Mouse (Mus musculus): ENCODE results near the gene Ptpn11. TPM values are rescaled to one million over a fixed set of nuclear protein-coding genes. Genes with fewer than 3 reads are reported as not detected.

Ptpn11 gene
- total RNA-seq, 2 experiments from 2014 or later = 38.2 to 48.6 TPM

DNA sequence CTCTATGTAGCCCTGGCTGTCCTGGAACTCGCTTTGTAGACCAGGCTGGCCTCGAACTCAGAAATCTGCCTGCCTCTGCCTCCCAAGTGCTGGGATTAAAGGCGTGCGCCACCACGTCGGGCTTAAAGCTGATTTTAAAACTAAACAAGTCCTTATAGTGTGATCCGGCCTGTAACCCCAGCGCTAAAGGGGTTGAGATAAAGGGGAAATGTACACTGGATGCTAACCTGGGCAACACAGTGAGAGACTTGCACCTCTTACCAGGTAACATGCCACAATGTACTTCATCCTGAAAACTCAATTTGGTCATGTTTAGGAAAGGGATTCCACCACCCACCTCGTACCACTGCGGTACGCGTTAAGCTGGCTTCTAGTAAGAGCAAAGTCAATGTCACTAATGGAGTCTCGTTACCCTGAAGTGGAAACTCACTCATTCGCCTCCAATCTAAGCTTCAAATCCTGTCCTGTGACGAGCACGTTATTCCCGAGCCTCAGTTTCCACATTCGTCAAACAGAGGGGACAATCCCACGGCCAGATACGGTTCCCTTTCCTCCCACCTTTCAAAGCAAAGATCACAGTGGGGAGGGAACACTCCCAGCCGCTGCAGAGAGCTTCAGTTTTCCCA lies 874 bp downstream of the Ptpn11 start:
- ATAC-seq (replicated peaks; ENCODE audit: low FRiP score, low TSS enrichment, poor library complexity, severe bottlenecking) = no peak

DNA sequence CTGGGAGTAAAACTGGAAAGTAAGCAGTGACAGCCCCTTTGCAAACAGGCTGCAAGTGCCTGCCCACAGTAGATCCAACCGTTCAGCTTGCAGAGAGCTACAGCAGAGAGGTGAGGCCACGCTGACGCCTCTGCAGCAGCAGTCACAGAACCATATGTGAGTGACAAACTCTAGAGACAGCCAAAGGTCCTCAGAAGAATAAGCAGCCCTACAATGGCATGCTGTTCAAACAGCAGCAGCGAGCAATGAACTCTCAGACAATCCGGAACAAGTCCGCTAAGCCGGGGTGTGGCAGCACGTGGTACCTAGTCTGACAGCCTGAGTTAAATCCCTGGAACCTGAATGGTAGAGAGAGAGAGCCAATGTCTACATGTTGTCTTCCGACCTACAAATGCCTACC lies 2.0 kb downstream of the Ptpn11 start:
- ATAC-seq (replicated peaks; ENCODE audit: low FRiP score, low TSS enrichment, poor library complexity, severe bottlenecking) = no peak

DNA sequence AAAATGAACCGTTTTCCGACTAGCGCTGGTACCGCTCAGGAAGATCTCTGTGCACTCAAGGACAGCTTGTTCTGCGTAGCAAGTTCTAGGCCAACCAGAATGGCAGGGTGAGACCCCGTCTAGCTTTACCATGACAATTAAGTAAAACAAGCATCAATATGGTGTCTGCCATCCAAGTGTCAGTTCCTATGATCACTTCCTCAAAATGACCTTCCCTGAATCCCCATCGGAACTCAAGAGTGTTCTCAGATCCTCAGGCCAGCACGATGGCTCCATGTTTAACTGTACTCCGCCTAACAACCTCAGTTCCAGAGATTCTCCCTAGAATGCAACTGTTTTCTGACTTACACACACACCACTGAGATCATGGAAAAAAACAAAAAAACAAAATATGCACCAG lies 2.9 kb downstream of the Ptpn11 start:
- no peak for ATAC-seq (replicated peaks; ENCODE audit: low FRiP score, low TSS enrichment, poor library complexity, severe bottlenecking)

DNA sequence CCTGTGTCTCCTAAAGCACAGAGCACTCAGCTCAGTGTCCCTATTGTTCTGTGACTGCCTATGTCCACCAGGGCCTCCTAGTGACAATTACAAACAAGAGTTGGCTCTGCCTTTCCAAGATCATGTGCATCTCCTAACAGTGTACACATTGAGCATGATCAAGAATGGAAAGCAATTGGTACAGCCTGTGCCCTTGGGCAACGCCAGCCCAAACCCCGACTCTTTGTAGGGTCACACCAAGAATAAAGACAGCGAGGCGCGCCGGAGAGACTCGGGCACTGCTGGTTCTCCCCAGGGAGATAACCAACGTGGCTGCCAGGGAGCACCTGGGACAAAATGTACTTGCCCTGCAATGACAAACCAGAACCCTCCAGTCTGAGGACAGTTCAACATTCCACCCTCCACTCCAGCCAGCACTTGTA lies 3.6 kb downstream of the Ptpn11 start:
- no peak for ATAC-seq (replicated peaks; ENCODE audit: low FRiP score, low TSS enrichment, poor library complexity, severe bottlenecking)

DNA sequence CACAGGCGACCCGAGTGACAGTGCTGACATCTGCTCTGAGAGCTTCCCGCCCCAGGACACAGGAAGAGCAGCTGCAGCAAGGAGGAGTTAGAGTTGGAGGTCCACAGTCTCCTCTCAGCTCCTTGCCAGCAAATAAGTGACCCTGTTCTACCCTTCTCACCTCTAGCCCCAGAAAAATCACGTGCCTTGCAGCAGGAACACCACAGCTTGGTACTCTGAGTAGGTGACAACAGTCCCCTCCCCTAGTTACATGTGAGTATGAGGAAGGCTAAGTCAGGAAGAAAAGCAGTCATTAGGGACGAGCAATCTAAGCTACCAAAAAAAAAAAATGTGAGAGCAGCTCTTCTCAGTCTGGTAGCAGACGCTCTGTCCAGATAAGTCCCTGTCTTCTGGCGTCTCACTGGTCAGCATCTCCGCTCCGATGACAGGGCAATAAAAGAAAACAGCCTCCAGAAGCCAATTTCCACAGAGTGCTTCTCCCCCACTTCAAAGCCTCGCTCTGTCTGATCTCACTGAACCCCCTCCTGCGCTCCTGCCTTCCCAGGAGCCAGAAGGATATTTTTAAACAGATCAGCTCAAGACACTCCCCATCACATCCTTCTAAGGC lies 6.1 kb downstream of the Ptpn11 start:
- peak; percentile 68 for ATAC-seq (replicated peaks; ENCODE audit: low FRiP score, low TSS enrichment, poor library complexity, severe bottlenecking)

DNA sequence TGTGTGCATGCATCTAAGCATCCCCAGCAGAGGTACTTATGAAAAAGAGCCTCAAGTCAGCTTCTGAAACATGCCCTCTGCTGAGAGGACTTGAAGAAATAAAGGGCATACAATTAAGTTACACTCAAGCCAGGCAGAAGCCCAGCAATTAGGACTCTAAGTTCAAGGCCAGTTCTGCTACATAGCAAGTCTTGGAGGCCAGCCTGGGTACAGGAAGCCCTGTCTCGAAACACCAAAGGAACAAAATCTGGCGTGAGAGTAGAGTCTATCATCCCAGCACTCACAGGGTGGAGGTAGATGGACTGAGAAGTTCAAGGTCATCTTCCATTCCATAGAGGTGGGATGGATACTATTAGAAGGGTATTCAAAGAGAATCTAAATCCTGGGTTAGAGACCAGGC lies 6.8 kb downstream of the Ptpn11 start:
- no peak for ATAC-seq (replicated peaks; ENCODE audit: low FRiP score, low TSS enrichment, poor library complexity, severe bottlenecking)

DNA sequence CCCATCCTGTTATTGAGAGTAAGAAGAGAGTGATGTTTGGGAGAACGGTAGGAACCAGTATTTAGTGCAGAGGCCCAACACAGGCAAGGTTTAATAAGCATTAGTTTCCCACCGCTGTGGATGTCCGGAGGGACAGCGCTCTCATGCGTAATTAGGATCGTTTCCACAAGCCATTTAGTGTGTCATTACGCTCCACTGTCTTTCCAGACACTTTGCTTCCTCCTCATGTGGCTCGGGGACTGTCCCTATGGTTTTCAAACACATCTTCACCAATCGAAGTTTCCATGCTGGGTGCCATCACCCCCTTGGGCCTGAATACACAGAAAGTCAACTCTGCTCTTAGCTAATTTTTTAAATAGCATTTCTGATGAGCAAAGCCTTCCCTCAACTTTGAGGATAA lies 7.9 kb downstream of the Ptpn11 start:
- ATAC-seq (replicated peaks; ENCODE audit: low FRiP score, low TSS enrichment, poor library complexity, severe bottlenecking) = no peak

DNA sequence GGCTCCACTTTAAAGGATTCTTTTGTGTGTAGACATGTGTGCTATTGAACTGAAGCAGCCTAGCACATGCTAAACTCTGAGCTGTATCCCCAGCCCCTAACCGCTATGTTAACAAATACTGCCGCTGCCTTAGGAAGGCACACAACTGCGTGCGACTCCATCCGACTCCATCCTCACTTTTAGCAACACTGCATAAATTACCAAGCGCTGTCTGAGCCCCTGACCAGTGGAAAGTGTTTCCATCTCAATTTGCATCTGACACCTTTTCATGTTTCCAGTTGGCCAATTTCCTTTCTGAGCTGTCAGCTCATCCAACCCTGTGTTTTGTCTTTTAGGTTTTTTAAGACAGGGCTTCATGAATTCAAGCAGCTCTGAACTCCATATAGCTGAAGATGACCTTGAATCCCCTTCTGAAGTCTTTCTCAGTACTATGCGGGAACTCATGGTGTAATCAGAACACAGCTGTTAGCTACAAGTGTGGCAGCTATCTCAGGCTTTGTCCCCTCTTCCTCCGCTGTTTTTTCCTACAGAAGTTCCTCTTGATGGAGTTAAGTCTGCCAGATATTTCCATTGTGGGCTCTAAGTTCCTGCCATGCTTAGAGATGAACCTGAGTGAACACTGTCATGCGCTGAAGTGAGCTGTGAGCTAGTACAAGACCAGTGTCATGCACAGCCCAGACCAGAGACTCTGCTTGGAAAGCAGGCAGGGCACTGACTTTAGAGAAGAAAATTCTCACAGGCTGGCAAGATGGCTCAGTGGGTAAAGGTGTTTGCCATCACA lies 11.9 kb downstream of the Ptpn11 start:
- no peak for ATAC-seq (replicated peaks; ENCODE audit: low FRiP score, low TSS enrichment, poor library complexity, severe bottlenecking)

DNA sequence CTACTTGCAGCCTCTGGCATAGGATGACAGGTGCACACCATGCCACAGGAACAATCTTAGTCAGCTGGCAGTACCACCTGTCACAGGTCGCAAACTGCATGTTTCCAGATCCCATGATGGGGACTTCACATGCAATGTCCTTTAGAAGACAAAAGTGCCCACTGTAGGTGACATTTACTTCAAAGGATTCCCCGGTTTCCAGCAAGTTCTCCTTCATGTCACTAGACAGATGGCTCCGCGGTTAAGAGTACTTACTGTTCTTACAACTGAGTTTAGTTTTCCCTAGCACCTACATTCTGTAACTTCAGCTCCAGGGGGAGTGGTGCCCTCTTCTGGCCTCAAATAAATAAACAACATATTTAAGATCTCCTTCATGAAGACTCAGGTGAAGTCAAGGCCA lies 18.4 kb downstream of the Ptpn11 start:
- ATAC-seq (replicated peaks; ENCODE audit: low FRiP score, low TSS enrichment, poor library complexity, severe bottlenecking) = no peak

DNA sequence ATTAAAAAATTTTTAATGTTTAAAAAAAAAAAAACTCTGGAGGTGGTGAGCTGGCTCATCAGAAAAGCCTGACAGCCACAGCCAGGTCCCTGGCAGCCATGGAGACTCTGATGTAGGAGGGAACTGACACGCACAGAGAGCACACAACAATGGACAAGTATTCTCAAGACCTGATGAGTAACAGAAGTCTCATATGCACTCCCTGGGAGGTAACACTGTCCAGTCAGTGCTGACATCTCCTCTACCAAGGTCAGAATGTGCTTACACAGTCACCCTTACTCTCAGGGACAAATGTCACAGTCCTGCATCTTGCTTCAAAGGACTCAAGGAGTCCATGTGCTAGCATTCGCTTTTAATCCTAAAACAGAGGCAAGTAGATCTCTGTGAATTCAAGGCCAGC lies 21.6 kb downstream of the Ptpn11 start:
- no peak for ATAC-seq (replicated peaks; ENCODE audit: low FRiP score, low TSS enrichment, poor library complexity, severe bottlenecking)

DNA sequence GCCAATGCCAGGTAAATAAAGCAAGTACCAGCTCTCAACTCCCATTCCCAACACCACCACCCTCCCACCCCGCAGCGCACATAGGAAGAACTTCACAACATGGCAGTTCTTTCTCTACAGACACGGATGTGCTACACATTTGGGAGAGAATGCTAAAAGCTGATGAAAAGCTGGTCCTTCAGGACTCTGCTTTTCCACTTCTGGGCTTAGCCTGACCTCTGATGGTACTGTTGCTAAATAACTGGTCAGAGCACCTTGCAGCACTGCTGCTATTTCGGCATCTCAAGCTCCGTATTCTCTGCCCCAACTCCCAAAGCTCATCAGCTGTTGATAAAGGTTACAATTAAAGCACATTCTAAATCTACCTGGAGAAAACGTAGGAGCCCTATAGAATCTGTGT lies 24.3 kb downstream of the Ptpn11 start:
- no peak for ATAC-seq (replicated peaks; ENCODE audit: low FRiP score, low TSS enrichment, poor library complexity, severe bottlenecking)

DNA sequence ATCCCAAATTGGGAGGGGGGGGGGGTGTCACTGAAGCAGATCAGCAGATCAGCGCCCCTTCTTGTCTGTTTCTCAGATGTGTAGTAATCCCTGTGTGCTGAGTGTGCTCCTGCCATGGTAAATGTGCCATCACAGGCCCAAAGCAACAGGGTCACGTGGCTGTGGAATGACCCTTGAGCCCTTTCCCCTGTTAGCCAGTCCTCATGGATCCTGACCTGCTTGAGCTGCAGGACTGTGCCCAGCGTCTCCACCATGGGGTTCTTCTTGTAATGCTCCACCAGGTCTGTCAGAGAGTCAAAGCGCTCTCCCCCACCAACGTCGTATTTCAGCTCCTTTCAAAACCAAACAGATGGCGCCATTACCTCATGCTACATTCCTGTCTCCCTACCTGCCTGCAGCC lies 28.3 kb downstream of the Ptpn11 start:
- no peak for ATAC-seq (replicated peaks; ENCODE audit: low FRiP score, low TSS enrichment, poor library complexity, severe bottlenecking)

DNA sequence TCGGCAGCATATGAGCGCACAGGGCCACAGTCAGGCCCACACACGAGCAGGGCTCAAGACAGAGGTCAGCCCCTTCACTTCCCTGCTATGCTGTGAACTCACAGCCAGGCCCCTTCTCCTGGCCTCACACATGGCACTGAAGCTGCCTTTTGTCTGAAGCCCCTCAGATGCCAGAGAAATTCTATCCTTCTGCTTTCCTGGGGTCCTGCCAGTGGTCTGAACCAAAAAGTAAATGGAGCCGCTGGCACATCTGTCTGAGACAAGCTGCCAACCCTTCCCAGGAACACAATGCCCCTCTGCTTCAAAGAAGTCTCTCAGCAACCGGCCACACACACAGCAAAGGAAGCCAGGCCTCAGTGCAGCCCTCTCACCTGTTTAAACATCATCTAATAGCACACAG lies 28.9 kb downstream of the Ptpn11 start:
- no peak for ATAC-seq (replicated peaks; ENCODE audit: low FRiP score, low TSS enrichment, poor library complexity, severe bottlenecking)

DNA sequence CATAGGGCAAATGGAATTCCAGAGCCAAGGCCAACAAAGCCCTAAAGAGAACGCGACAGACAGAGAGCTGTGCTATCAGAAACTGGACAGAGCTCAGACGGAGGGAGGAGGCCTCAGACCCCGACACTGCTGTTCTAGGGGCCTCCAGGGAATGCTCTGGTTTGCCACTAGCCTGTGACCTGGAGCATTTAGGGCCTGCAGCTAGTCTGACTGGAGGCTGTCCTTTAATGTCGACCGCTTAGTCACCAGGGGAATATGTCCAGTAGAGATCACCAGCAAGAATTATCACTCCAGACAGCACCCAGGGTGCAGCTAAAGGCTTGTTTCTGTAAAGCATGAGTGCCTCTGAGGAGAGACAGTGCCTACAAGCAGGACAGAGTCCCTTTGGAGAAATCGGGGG lies 32.2 kb downstream of the Ptpn11 start:
- ATAC-seq (replicated peaks; ENCODE audit: low FRiP score, low TSS enrichment, poor library complexity, severe bottlenecking) = no peak

DNA sequence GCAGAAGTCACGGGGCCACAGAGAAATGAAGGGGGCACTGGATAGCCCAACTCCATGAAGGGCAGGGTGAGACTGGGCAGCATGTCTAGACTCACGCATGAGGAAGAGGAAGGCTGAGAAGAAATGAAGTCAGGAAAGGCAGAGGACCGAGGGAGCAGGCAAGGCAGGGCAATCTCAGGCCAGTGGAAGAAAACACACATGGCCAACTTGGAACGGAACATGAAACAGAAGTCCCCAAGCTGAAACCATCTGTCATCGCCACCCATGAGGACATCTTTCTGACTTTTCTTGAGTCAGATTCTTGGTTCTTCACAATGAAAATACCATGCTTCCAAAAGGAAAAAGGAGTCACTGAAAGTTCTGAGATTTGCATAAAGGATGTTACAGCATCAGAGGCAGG lies 33.7 kb downstream of the Ptpn11 start:
- ATAC-seq (replicated peaks; ENCODE audit: low FRiP score, low TSS enrichment, poor library complexity, severe bottlenecking) = no peak

DNA sequence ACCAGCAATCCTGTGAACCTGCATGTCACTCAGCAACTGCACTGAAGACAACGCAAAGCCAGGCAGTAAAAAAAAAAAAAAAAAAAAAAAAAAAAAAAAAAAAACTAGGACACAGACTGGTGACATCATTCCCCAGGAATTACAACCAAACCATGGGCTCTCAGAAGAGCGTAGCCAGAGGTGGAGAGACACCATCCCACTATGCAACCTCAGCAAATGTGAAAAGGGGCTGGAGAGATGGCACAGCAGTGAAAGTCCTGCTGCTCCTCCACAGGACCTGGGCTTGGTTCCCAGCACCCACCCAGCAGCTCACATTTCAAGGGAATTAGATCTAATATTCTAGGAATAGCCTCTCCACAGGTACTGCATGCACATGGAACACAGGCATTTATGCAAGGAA lies 34.2 kb downstream of the Ptpn11 start:
- ATAC-seq (replicated peaks; ENCODE audit: low FRiP score, low TSS enrichment, poor library complexity, severe bottlenecking) = no peak

DNA sequence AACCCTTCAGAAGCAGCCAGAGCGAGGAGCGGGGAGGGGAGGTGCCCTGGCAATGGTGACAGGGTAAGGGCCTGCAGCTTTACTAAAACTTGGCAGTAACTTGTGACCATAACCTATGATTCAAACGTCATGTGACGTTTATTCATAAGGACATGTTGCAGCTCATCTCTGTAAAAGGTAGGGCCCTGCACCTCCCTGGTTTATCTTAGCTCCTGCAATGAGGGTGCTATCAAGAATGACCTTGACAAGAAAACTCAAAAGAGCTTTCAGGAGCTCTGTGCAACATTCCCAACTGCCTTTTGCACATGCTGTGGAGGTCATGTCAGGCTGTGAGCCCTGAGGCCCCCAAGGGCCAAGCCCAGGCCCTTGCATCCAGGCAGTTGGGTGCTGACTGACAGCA lies 35.1 kb downstream of the Ptpn11 start:
- no peak for ATAC-seq (replicated peaks; ENCODE audit: low FRiP score, low TSS enrichment, poor library complexity, severe bottlenecking)

DNA sequence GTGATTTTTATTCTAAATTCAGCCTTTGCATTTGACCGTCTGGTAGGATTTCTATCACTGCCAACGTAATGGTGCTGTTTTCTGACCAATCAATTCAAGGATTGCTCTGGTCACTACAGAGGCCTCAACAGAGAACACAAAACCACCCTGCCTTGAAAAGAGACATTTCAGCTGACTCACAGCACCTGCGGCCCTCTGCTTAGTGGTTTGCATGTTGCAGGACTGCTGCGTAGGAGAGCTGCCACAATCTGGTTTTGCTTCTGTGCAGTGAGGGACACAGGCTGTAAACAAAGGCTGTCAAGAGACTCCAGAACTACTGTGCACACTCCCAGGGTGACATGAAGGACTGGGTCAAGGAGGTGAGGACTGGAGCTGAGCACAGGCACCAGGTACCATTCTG lies 40.5 kb downstream of the Ptpn11 start:
- no peak for ATAC-seq (replicated peaks; ENCODE audit: low FRiP score, low TSS enrichment, poor library complexity, severe bottlenecking)

DNA sequence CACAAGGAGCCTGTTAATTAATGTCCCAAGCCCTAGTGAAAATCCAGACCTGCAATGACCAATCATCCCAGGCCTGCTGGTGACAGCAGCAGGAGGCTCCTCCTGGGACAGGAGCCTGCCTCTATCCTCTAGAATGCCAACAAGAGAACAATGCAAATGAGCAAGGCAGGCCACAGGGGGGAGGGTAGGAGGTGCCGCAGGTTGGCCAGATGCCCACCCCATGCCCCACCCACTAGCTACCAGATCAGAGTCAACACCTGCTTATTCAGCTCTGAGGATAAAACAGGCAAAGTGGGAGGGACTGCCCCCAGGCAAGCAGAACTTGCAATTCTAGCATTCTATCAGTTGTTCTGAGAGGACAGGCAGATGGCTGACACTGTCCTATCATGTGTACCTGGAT lies 42.0 kb downstream of the Ptpn11 start:
- ATAC-seq (replicated peaks; ENCODE audit: low FRiP score, low TSS enrichment, poor library complexity, severe bottlenecking) = peak; percentile 92

DNA sequence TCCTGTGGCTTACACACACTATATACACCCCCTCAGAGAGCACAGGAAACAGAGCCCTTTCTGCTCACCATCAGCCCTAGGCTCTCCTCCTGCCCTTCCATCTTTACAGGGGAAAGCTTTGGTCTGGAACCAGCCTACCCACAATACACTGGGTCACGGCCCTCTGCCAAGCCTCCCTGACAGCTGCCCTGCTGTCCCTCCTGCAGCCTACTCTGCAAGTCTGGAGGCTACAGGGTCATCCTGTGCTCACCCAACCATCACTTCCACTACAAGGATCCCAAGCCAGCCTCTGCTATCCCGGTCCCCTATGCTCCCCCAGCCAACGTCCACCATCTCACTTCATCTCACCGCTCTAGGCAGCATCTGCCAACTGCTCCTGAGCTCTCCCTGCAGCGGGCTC lies 44.9 kb downstream of the Ptpn11 start:
- ATAC-seq (replicated peaks; ENCODE audit: low FRiP score, low TSS enrichment, poor library complexity, severe bottlenecking) = no peak

DNA sequence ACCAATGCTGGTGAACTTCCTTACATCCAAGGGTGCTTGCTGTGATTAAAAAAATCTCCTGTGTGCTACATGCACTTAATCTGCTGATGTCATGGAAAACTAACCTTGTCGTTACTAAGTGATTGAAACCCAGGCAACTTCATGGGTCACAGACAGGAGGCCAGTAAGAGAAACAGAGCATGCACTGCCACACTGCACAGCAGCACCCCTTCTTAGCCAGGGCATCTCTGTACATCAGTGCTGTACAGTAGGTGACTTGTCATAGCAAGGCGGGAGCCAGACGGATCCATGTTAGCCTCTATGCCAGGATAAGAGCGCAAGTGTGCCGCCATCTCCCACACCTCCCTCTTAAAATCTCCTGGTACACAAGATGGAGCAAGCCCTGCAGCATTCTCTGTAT lies 45.6 kb downstream of the Ptpn11 start:
- no peak for ATAC-seq (replicated peaks; ENCODE audit: low FRiP score, low TSS enrichment, poor library complexity, severe bottlenecking)
